Mouse (Mus musculus) MEL (cell line): ENCODE measurements around the gene Tvp23a. TPM values are rescaled to one million over a fixed set of nuclear protein-coding genes. Genes with fewer than 3 reads are reported as not detected.

Source experiments
- DNase-seq: peaks from one replicate; pipeline ENCODE4 v3.0.0; 2011; ENCODE audit warnings: low read depth, low spot score
- H3K27ac ChIP-seq: 2 replicates; pipeline ENCODE4 v1.5.1; 2012; ENCODE audit warnings: low read depth, mild to moderate bottlenecking, control low read depth, low read length, moderate library complexity; ENCODE audit not compliant: control insufficient read depth
- H3K27me3 ChIP-seq, 2 experiments: fragments of 150-350 bp in 1 of 2; sonication (generic) in 1 of 2; 2 replicates each; pipeline ENCODE4 v1.6.1; 2012; ENCODE audit warnings: low read length in 2 of 2, mild to moderate bottlenecking in 2 of 2, improper control_type of control experiment in 1 of 2, moderate library complexity in 1 of 2; ENCODE audit not compliant: insufficient read depth in 2 of 2, control insufficient read depth in 1 of 2
- H3K36me3 ChIP-seq, 2 experiments: 2 replicates each; pipeline ENCODE4 v1.6.1; 2012 to 2014; ENCODE audit warnings: low read length in 2 of 2, improper control_type of control experiment in 1 of 2, inconsistent platforms in 1 of 2, mild to moderate bottlenecking in 1 of 2; ENCODE audit not compliant: insufficient read depth in 2 of 2, control insufficient read depth in 1 of 2
- H3K4me1 ChIP-seq, 2 experiments: fragments of 150-350 bp in 1 of 2; sonication (generic) in 1 of 2; 2 replicates each; pipeline ENCODE4 v1.6.1; 2012; ENCODE audit warnings: low read length in 2 of 2, improper control_type of control experiment in 1 of 2, mild to moderate bottlenecking in 1 of 2; ENCODE audit not compliant: insufficient read depth in 2 of 2, control insufficient read depth in 1 of 2
- H3K4me3 ChIP-seq, 2 experiments: fragments of 150-350 bp in 1 of 2; sonication (generic) in 1 of 2; 2 replicates each; pipeline ENCODE4 v1.5.1; 2012; ENCODE audit warnings: low read depth in 2 of 2, low read length in 2 of 2, mild to moderate bottlenecking in 2 of 2, moderate library complexity in 2 of 2, control low read depth in 1 of 2, improper control_type of control experiment in 1 of 2; ENCODE audit not compliant: control insufficient read depth in 1 of 2, insufficient read depth in 1 of 2
- H3K79me2 ChIP-seq: 2 replicates; pipeline ENCODE4 v1.6.1; 2012; ENCODE audit warnings: mild to moderate bottlenecking, low read length, moderate library complexity; ENCODE audit not compliant: control insufficient read depth, poor library complexity, insufficient read depth
- H3K9ac ChIP-seq: 2 replicates; pipeline ENCODE4 v1.6.1; 2012; ENCODE audit warnings: low read depth, mild to moderate bottlenecking, control low read depth, low read length, moderate library complexity; ENCODE audit not compliant: control insufficient read depth, poor library complexity, severe bottlenecking
- H3K9me3 ChIP-seq: fragments of 150-350 bp; sonication (generic); replicated peaks from 2 replicates; pipeline ENCODE4 v1.6.1; 2012; ENCODE audit warnings: mild to moderate bottlenecking, low read length, improper control_type of control experiment, moderate library complexity; ENCODE audit not compliant: insufficient read depth
- BHLHE40 ChIP-seq: IDR thresholded peaks from 2 replicates; pipeline ENCODE4 v1.6.1; 2012; ENCODE audit warnings: low read depth, mild to moderate bottlenecking, inconsistent platforms, low read length, improper control_type of control experiment, borderline replicate concordance
- CTCF ChIP-seq, 3 experiments: IDR thresholded peaks in 2 of 3; conservative IDR thresholded peaks in 1 of 3; 2 replicates each; pipeline ENCODE4 v1.5.1; 2011 to 2012; ENCODE audit warnings: low read length in 3 of 3, low read depth in 2 of 3, mild to moderate bottlenecking in 2 of 3, improper control_type of control experiment in 1 of 3, inconsistent platforms in 1 of 3, mixed read lengths in 1 of 3, moderate library complexity in 1 of 3; ENCODE audit not compliant: control insufficient read depth in 1 of 3, insufficient read depth in 1 of 3, poor library complexity in 1 of 3, severe bottlenecking in 1 of 3
- E2F4 ChIP-seq: IDR thresholded peaks from 2 replicates; pipeline ENCODE4 v1.6.1; 2011; ENCODE audit warnings: low read depth, low read length, improper control_type of control experiment, borderline replicate concordance
- EP300 ChIP-seq, 2 experiments: IDR thresholded peaks; 2 replicates each; pipeline ENCODE4 v1.6.1; 2011; ENCODE audit warnings: improper control_type of control experiment in 2 of 2, low read length in 2 of 2, low read depth in 1 of 2, mild to moderate bottlenecking in 1 of 2
- ETS1 ChIP-seq: IDR thresholded peaks from 2 replicates; pipeline ENCODE4 v1.6.1; 2012; ENCODE audit warnings: low read depth, mild to moderate bottlenecking, inconsistent platforms, low read length, improper control_type of control experiment, moderate library complexity
- GABPA ChIP-seq: IDR thresholded peaks from 2 replicates; pipeline ENCODE4 v1.6.1; 2012; ENCODE audit warnings: low read depth, mild to moderate bottlenecking, inconsistent platforms, low read length, improper control_type of control experiment, moderate library complexity
- KAT2A ChIP-seq: conservative IDR thresholded peaks from 2 replicates; pipeline ENCODE4 v1.6.1; 2012; ENCODE audit warnings: low read depth, low read length, improper control_type of control experiment, inconsistent platforms
- MAFK ChIP-seq: IDR thresholded peaks from 2 replicates; pipeline ENCODE4 v1.6.1; 2011; ENCODE audit warnings: low read depth, mild to moderate bottlenecking, low read length, improper control_type of control experiment, borderline replicate concordance
- MEF2A ChIP-seq: IDR thresholded peaks from 2 replicates; pipeline ENCODE4 v1.6.1; 2014; ENCODE audit warnings: low read depth, mild to moderate bottlenecking, inconsistent platforms, low read length, improper control_type of control experiment; ENCODE audit not compliant: poor library complexity, insufficient replicate concordance, severe bottlenecking; ENCODE audit errors: extremely low read depth
- MXI1 ChIP-seq: IDR thresholded peaks from 2 replicates; pipeline ENCODE4 v1.6.1; 2011; ENCODE audit warnings: mild to moderate bottlenecking, low read depth, low read length, improper control_type of control experiment
- NELFE ChIP-seq: IDR thresholded peaks from 2 replicates; pipeline ENCODE4 v1.6.1; 2011; ENCODE audit warnings: low read depth, low read length, improper control_type of control experiment
- POLR2A ChIP-seq, 2 experiments: IDR thresholded peaks; 2 replicates each; pipeline ENCODE4 v1.6.1; 2011 to 2012; ENCODE audit warnings: low read length in 2 of 2, mild to moderate bottlenecking in 2 of 2, control low read depth in 1 of 2, improper control_type of control experiment in 1 of 2, low read depth in 1 of 2, moderate library complexity in 1 of 2; ENCODE audit not compliant: control insufficient read depth in 1 of 2, insufficient read depth in 1 of 2, poor library complexity in 1 of 2
- POLR2AphosphoS2 ChIP-seq: IDR thresholded peaks from 2 replicates; pipeline ENCODE4 v1.6.1; 2011; ENCODE audit warnings: low read length, improper control_type of control experiment
- RAD21 ChIP-seq: IDR thresholded peaks from 2 replicates; pipeline ENCODE4 v1.6.1; 2011; ENCODE audit warnings: mild to moderate bottlenecking, low read depth, low read length, improper control_type of control experiment
- RCOR1 ChIP-seq: IDR thresholded peaks from 2 replicates; pipeline ENCODE4 v1.6.1; 2012; ENCODE audit warnings: low read depth, mild to moderate bottlenecking, inconsistent platforms, low read length, improper control_type of control experiment
- SIN3A ChIP-seq: IDR thresholded peaks from 2 replicates; pipeline ENCODE4 v1.6.1; 2012; ENCODE audit warnings: low read length, improper control_type of control experiment, inconsistent platforms
- SMC3 ChIP-seq: IDR thresholded peaks from 2 replicates; pipeline ENCODE4 v1.6.1; 2011; ENCODE audit warnings: low read depth, low read length, improper control_type of control experiment
- TAL1 ChIP-seq: IDR thresholded peaks from 2 replicates; pipeline ENCODE4 v1.6.1; 2012; ENCODE audit warnings: mild to moderate bottlenecking, inconsistent platforms, low read length, moderate library complexity, mixed read lengths
- TBP ChIP-seq: IDR thresholded peaks from 2 replicates; pipeline ENCODE4 v1.8.0; 2011; ENCODE audit warnings: low read depth, low read length, improper control_type of control experiment
- UBTF ChIP-seq: IDR thresholded peaks from 2 replicates; pipeline ENCODE4 v1.6.1; 2012; ENCODE audit warnings: low read depth, mild to moderate bottlenecking, inconsistent platforms, low read length, improper control_type of control experiment, moderate library complexity, borderline replicate concordance; ENCODE audit not compliant: insufficient read depth
- USF1 ChIP-seq: IDR thresholded peaks from 2 replicates; pipeline ENCODE4 v1.6.1; 2014; ENCODE audit warnings: low read depth, mild to moderate bottlenecking, inconsistent platforms, low read length, improper control_type of control experiment, moderate library complexity
- ZKSCAN1 ChIP-seq: IDR thresholded peaks from 2 replicates; pipeline ENCODE4 v1.6.1; 2012; ENCODE audit warnings: low read depth, mild to moderate bottlenecking, inconsistent platforms, low read length, improper control_type of control experiment, moderate library complexity
- polyA plus RNA-seq, 2 experiments: library from polyadenylated mRNA; stranded (reverse) in 1 of 2; unstranded in 1 of 2; fragments of >175 nt in 1 of 2; fragments of >200 nt in 1 of 2; gene quantifications; 2 replicates each; pipeline versions ENCODE4 v1.2.1 to v1.2.4; 2012; ENCODE audit warnings: low replicate concordance in 2 of 2, low read depth in 1 of 2; ENCODE audit not compliant: insufficient read length in 2 of 2, insufficient read depth in 1 of 2, missing spikeins in 1 of 2
- total RNA-seq: library from RNA; depleted of rRNA; stranded (reverse); fragments of 300-350 nt; gene quantifications from 2 replicates; pipeline ENCODE4 v1.2.3, GENCODE M21; 2012

The Tvp23a gene
- total and polyA plus RNA-seq, 3 experiments = 0.31 to 0.81 TPM; not detected in 1

GRCm38 (mm10) chr16:10465011-10465681, 18.0 kb upstream of the Tvp23a start:
- peaks cover 0 to 3% of the 10 kb centered on the region in 2 experiments; a peak in 2 of 4 replicates for H3K27me3 ChIP-seq
- H3K27ac ChIP-seq = no peak overlapping the region
- no peak for DNase-seq
- no peaks in the 10 kb centered on the region for H3K79me2 ChIP-seq
- H3K9me3 ChIP-seq = no peaks in the 10 kb centered on the region
- no peak for TF ChIP-seq MAFK
- no peak for TF ChIP-seq EP300 (IDR thresholded peaks at IDR 0.05; ENCODE audit: low read depth in 1 of 2, low read length in 2 of 2)
- H3K9ac ChIP-seq = no peak overlapping the region
- H3K36me3 ChIP-seq = no peaks in the 10 kb centered on the region
- H3K4me3 ChIP-seq = no peak overlapping the region
- no peaks in the 10 kb centered on the region for H3K4me1 ChIP-seq

GRCm38 (mm10) chr16:10461178-10461577, 14.0 kb upstream of the Tvp23a start:
- no peaks in the 10 kb centered on the region for H3K79me2 ChIP-seq
- no peak overlapping the region for H3K9ac ChIP-seq
- no peaks in the 10 kb centered on the region for H3K4me1 ChIP-seq
- peaks cover 0 to 3% of the 10 kb centered on the region in 2 experiments; a peak in 2 of 4 replicates for H3K27me3 ChIP-seq
- no peak overlapping the region for H3K4me3 ChIP-seq
- no peak for DNase-seq
- no peak overlapping the region for H3K27ac ChIP-seq
- H3K9me3 ChIP-seq = no peaks in the 10 kb centered on the region
- H3K36me3 ChIP-seq = no peaks in the 10 kb centered on the region
- TF ChIP-seq RAD21 = no peak
- TF ChIP-seq RCOR1 = no peak
- TF ChIP-seq SMC3 = no peak

DNA sequence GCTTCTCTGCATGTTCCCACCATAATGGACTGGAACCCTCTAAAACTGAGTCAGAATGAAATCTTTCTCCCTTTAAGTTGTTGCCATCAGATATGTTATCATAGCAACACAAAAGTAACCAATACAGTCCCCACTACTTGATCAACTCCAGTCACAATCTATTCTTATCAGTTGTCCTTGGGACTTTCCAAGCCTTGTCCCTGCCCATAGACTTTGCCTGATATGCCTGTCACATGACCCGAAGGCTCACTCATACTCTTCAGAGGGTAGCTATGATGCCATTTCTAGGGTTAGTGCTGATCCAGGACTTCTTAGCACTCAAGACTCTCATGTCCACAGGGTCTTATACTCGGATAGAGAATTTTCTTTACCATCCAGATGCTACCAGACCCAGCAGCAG, 13.0 kb upstream of the Tvp23a start:
- H3K27me3 ChIP-seq = peaks cover 0 to 3% of the 10 kb centered on the region in 2 experiments; a peak in 2 of 4 replicates
- no peak for TF ChIP-seq TAL1
- TF ChIP-seq E2F4 = no peak
- no peak for TF ChIP-seq USF1
- TF ChIP-seq CTCF (IDR thresholded peaks at IDR 0.05 in 2 of 3, conservative IDR thresholded peaks at IDR 0.05 in 1 of 3; ENCODE audit: control insufficient read depth in 1 of 3, insufficient read depth in 1 of 3, low read depth in 2 of 3, low read length in 3 of 3, poor library complexity in 1 of 3, severe bottlenecking in 1 of 3) = no peak
- TF ChIP-seq NELFE = no peak
- no peak for TF ChIP-seq KAT2A
- TF ChIP-seq MEF2A = no peak
- no peak for TF ChIP-seq SIN3A
- no peak for TF ChIP-seq POLR2AphosphoS2
- no peak for TF ChIP-seq BHLHE40
- no peak for TF ChIP-seq ZKSCAN1
- TF ChIP-seq GABPA = no peak
- no peak for TF ChIP-seq UBTF
- TF ChIP-seq POLR2A (IDR thresholded peaks at IDR 0.05; ENCODE audit: control insufficient read depth in 1 of 2, insufficient read depth in 1 of 2, low read depth in 1 of 2, low read length in 2 of 2, poor library complexity in 1 of 2) = no peak
- no peak for TF ChIP-seq MXI1
- no peak for TF ChIP-seq ETS1
- TF ChIP-seq SMC3 = no peak
- TF ChIP-seq TBP = no peak
- TF ChIP-seq EP300 (IDR thresholded peaks at IDR 0.05; ENCODE audit: low read depth in 1 of 2, low read length in 2 of 2) = no peak

More for the DNA sequence above, 13.0 kb upstream of the Tvp23a start:
- H3K9ac ChIP-seq = no peak overlapping the region
- H3K36me3 ChIP-seq = no peaks in the 10 kb centered on the region
- DNase-seq = no peak
- H3K4me1 ChIP-seq = no peaks in the 10 kb centered on the region
- H3K4me3 ChIP-seq = no peak overlapping the region
- no peaks in the 10 kb centered on the region for H3K79me2 ChIP-seq
- no peaks in the 10 kb centered on the region for H3K9me3 ChIP-seq
- no peak overlapping the region for H3K27ac ChIP-seq
